Mouse (Mus musculus) hindbrain, embryonic 10.5 days (tissue): Measurements from ENCODE around the gene Acp6. TPM values are rescaled to one million over a fixed set of nuclear protein-coding genes. Genes with fewer than 3 reads are reported as not detected.
A peak's percentile ranks its signal among the peaks of the same experiment; 100 is the strongest.

Experiments used
- DNase-seq: peaks from one replicate; pipeline ENCODE4 v3.0.0-alpha.2; 2017; ENCODE audit warnings: low spot score
- H3K27ac ChIP-seq: fragments of 300-500 bp; sonication (generic); 2 replicates; pipeline ENCODE4 v1.5.1; 2016; ENCODE audit warnings: mild to moderate bottlenecking, moderate library complexity
- H3K27me3 ChIP-seq: fragments of 300-500 bp; sonication (generic); 2 replicates; pipeline ENCODE4 v1.6.1; 2016; ENCODE audit warnings: mild to moderate bottlenecking; ENCODE audit not compliant: poor library complexity, insufficient read depth, severe bottlenecking
- H3K36me3 ChIP-seq: fragments of 300-500 bp; sonication (generic); 2 replicates; pipeline ENCODE4 v1.6.1; 2016; ENCODE audit warnings: mild to moderate bottlenecking, moderate library complexity
- H3K4me1 ChIP-seq: fragments of 300-500 bp; sonication (generic); replicated peaks from 2 replicates; pipeline ENCODE4 v1.6.1; 2016; ENCODE audit warnings: mild to moderate bottlenecking
- H3K4me3 ChIP-seq: fragments of 300-500 bp; sonication (generic); 2 replicates; pipeline ENCODE4 v1.5.1; 2016; ENCODE audit warnings: mild to moderate bottlenecking, moderate library complexity
- H3K9me3 ChIP-seq: fragments of 300-500 bp; sonication (generic); 2 replicates; pipeline ENCODE4 v1.6.1; 2016; ENCODE audit warnings: mild to moderate bottlenecking, moderate library complexity
- WGBS: fragments of 180-500 bp; shearing (Covaris S2); methylation state at CpG from one replicate; pipeline ENCODE4 v1.1.7; 2016; 5-methylcytosine and 5-hydroxymethylcytosine counted together
- polyA plus RNA-seq: library from polyadenylated mRNA; unstranded; fragments of >200 nt; fragmentation: Nextera tagmentation; extraction: Ambion mirVana; gene quantifications from 2 replicates; pipeline ENCODE4 v1.2.1, GENCODE M21; 2016

Gene Acp6
- polyA plus RNA-seq, 1 experiment from 2014 or later, result 26.4 TPM

DNA sequence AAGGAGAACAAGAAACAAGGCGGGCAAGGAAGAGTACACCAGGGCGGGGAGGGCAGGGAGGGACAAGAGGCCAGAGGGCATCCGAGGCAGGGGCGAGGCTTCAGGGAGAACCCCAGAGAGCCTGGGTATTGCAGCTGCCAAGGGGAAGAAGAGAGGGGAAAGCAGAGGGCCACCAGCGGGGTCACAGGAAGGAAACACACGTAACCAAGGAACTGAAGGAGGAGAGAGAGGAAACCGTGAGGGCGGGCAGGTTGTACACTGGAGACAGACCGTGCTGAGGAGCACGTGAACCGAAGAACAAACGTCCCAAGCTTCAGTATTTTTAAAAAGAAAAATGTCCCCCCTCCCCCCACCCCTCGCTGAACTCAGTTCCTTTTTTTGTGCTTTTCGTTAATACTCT is 45.3 kb downstream of the Acp6 start:
- no peak for DNase-seq
- H3K4me3 ChIP-seq, result no peak overlapping the region
- no peak overlapping the region for H3K27ac ChIP-seq
- peaks cover 67% of the 10 kb centered on the region for H3K36me3 ChIP-seq
- no peaks in the 10 kb centered on the region for H3K9me3 ChIP-seq
- no peaks in the 10 kb centered on the region for H3K27me3 ChIP-seq
- peaks cover 12% of the 10 kb centered on the region for H3K4me1 ChIP-seq
- WGBS, result 79% methylated on average over 14 of the region's 14 CpGs

DNA sequence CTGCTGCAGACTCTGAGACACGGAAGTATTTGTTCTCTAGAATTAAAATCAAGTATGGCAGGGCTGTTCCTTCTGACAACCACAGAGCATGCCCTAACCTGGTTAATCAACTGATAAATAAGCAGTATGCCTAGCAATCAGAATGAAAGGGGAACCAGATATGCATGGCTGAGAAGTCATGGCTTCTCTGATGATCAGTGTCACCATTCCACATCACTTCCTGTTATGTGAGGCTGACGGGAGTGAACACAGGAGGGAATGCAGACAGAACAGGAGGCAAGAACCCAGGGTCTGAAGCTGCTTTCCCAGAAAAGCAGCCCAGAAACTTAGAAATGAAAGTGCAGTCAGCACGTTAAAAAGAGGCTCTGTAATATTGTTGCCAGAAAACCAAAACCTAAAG is 47.9 kb downstream of the Acp6 start:
- H3K27me3 ChIP-seq, result no peaks in the 10 kb centered on the region
- no peak for DNase-seq
- WGBS, result 89% methylated on average over 3 of the region's 3 CpGs
- no peak overlapping the region for H3K27ac ChIP-seq
- no peaks in the 10 kb centered on the region for H3K9me3 ChIP-seq
- H3K36me3 ChIP-seq, result peaks cover 93% of the 10 kb centered on the region
- no peak overlapping the region for H3K4me3 ChIP-seq
- H3K4me1 ChIP-seq, result no peaks in the 10 kb centered on the region

DNA sequence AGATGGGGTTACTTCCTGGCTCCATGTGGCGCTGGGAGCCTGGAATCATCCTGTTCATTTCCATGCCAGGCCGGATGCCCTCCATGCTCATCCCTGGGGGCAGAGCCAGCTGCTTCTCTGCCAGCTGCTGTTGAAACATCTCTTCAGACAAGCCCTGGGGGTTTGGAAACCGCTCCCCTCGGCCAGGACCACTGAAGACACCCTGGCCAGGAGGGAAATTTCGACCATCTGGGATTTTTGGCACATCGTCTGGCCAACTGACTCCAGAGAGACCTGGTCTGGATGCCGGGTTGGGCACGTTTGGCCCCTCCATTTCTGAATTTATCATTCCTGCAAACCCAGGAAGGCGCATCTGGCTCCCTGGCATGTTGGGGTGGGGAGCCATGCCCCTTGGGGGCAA is 50.8 kb downstream of the Acp6 start:
- no peaks in the 10 kb centered on the region for H3K4me1 ChIP-seq
- H3K27ac ChIP-seq, result no peak overlapping the region
- peaks cover 100% of the 10 kb centered on the region for H3K36me3 ChIP-seq
- no peak overlapping the region for H3K4me3 ChIP-seq
- H3K27me3 ChIP-seq, result no peaks in the 10 kb centered on the region
- no peaks in the 10 kb centered on the region for H3K9me3 ChIP-seq
- no peak for DNase-seq
- 89% methylated on average over 9 of the region's 9 CpGs for WGBS

DNA sequence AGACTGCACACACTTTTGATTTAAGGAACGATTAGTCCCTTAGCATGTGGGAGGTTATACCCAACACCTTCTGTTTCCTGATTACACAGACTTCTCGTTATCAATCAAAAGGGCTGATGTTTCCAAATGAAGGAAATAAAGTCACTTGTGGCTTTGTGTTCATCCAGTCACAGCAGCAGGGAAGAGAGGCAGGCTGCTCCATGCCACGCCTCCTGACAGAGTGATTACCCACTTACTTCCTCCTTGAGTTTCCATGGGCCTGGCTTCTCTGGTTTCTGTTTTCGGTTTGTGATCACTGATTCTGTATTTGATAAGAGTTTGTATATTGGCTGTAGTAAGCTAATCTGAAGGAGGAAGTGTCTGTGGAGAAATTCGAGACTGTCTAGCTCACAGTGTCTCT is 52.6 kb downstream of the Acp6 start:
- no peaks in the 10 kb centered on the region for H3K9me3 ChIP-seq
- DNase-seq, result no peak
- H3K27me3 ChIP-seq, result no peaks in the 10 kb centered on the region
- H3K4me3 ChIP-seq, result no peak overlapping the region
- no peak overlapping the region for H3K27ac ChIP-seq
- H3K4me1 ChIP-seq, result no peaks in the 10 kb centered on the region
- H3K36me3 ChIP-seq, result peaks cover 100% of the 10 kb centered on the region
- 91% methylated on average over 5 of the region's 5 CpGs for WGBS

DNA sequence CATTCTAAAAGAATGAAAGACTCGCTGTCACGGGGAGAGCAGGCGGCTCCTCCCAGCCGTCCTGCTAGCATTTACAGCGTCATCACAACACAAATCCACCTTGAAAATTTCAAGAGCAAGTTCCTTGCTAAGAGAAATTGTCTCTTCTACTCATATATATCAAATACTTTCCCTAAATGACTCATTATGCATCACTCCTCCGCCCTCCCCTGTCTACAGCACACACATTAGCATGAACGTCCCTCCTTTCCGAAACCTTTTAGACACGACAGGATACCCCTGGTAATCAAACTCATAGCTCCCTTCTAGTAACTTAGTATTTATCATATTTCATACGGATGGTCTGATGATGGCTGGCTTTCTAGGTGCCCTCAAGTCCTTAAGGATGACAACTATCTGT is 55.3 kb downstream of the Acp6 start:
- no peaks in the 10 kb centered on the region for H3K27me3 ChIP-seq
- H3K36me3 ChIP-seq, result peaks cover 99% of the 10 kb centered on the region
- H3K4me1 ChIP-seq, result no peaks in the 10 kb centered on the region
- no peak overlapping the region for H3K27ac ChIP-seq
- 92% methylated on average over 10 of the region's 10 CpGs for WGBS
- no peaks in the 10 kb centered on the region for H3K9me3 ChIP-seq
- DNase-seq, result no peak
- no peak overlapping the region for H3K4me3 ChIP-seq

DNA sequence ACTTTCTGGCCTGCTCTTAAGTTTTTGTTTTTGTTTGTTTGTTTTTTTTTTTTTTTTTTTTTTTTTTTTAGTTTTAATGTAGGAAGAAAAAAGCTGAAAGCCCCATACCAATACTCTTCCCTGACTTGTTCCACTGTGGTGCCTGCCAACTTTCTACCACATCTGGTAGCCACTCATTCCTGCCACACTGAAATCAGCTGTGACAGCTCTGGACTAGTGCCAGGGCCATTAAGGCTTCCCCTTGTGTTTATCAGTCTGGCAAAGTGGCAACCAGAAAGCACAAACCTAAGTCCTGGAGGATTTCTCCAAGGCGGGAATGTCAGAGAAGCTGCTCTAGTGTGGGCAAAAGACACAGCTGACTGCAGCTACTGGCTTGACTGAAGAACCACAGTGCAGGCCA is 55.9 kb downstream of the Acp6 start:
- Histone ChIP-seq H3K4me3 (no peak overlapping the region), H3K36me3 (peaks cover 99% of the 10 kb centered on the region), H3K27ac (no peak overlapping the region), H3K9me3 (no peaks in the 10 kb centered on the region), H3K4me1 (no peaks in the 10 kb centered on the region), H3K27me3 (no peaks in the 10 kb centered on the region)
- no peak for DNase-seq
- WGBS, result 93% methylated on average over 1 of the region's 1 CpGs

DNA sequence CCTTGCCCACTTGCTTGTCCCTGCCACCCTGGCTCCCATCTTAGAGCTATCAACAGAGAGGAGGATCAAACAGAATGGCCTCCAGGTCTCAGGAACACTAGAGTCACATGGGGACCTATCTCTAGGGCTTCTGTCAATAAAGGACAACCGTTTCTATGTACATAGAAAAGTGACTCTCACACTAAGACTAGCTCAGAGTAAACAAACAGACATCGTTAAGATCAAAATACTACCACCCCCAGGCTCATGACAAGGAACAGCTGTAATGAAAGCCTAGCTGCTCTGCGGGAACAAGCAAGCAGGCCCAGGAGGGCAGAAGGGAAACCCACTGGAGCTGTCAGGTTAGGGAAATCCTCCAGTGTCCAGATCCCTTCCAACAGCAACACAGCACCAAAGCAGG is 56.9 kb downstream of the Acp6 start:
- H3K27ac ChIP-seq, result no peak overlapping the region
- peaks cover 99% of the 10 kb centered on the region for H3K36me3 ChIP-seq
- H3K9me3 ChIP-seq, result no peaks in the 10 kb centered on the region
- no peak overlapping the region for H3K4me3 ChIP-seq
- WGBS, result 72% methylated on average over 3 of the region's 3 CpGs
- DNase-seq, result no peak
- H3K4me1 ChIP-seq, result no peaks in the 10 kb centered on the region
- H3K27me3 ChIP-seq, result no peaks in the 10 kb centered on the region

DNA sequence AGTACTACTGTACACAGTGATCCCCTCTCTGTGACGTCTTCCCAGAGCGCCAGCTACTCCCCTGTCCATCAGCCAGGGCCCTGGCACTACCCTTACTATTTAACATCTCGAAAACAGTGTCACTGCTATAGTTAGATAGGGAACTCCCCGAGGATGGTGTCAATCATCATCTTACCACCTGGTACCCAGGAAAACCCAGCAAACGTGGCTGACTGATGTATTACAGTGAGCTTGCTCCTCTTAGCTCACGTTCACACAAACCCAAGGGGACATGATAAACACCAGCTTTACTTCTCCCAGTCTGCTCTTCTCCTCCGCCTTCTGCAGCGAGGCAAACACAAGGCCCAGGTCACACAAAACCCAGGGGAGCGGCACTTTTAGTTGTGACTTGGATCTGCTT is 64.7 kb downstream of the Acp6 start:
- DNase-seq, result no peak
- 83% methylated on average over 9 of the region's 9 CpGs for WGBS
- Histone ChIP-seq H3K27me3 (no peaks in the 10 kb centered on the region), H3K9me3 (no peaks in the 10 kb centered on the region), H3K27ac (no peak overlapping the region), H3K4me1 (peaks cover 44% of the 10 kb centered on the region), H3K4me3 (no peak overlapping the region), H3K36me3 (peaks cover 54% of the 10 kb centered on the region)

DNA sequence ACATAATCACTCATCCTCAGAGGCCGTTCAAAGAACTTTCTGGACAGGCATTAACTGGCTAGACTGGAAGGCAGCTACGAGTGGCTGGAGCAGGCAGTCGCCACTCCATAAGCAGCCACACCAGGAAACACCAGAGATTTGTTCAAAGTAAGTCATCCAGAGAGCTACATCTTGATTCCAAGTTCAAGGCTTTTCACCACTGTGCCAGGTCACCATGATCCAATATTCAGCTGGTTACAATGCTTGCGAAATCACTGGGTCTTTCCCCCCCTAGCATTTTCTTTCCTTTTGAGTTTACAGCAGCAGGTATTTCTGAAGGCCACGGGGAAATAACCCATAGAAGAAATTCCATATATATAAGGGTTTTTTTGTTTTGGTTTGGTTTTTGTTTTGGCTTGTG is 66.7 kb downstream of the Acp6 start:
- H3K27ac ChIP-seq, result no peak overlapping the region
- WGBS, result 82% methylated on average over 5 of the region's 5 CpGs
- H3K4me3 ChIP-seq, result no peak overlapping the region
- no peaks in the 10 kb centered on the region for H3K27me3 ChIP-seq
- H3K36me3 ChIP-seq, result peaks cover 34% of the 10 kb centered on the region
- no peak for DNase-seq
- H3K9me3 ChIP-seq, result no peaks in the 10 kb centered on the region
- peaks cover 51% of the 10 kb centered on the region for H3K4me1 ChIP-seq

DNA sequence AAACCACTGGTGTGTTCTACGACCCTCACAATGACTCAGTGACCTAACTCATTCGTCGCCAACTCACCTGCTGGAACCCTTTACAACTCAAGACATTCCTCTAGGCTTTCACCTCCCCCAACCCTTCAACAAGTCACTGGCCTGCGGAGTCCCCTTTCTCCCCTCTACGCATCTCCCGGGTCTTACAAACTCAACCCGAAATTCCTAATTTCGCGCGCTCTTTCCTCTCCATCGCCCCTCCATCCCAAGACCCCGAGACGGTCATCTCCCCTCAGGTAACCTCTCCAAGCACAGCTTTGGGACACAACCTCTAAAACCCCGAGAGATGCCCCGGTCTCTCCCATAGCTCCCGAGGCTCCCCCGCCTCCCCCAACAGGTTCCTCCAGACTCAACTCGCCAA is 68.1 kb downstream of the Acp6 start:
- no peak for DNase-seq
- H3K9me3 ChIP-seq, result 0 out of 2 replicates have a peak, but pooled peaks cover 3% of the 10 kb centered on the region
- H3K27ac ChIP-seq, result peak overlapping the region; percentile 97
- no peaks in the 10 kb centered on the region for H3K27me3 ChIP-seq
- peaks cover 27% of the 10 kb centered on the region for H3K36me3 ChIP-seq
- H3K4me3 ChIP-seq, result peak overlapping the region; percentile 69
- H3K4me1 ChIP-seq, result peaks cover 51% of the 10 kb centered on the region
- WGBS, result under 1% methylated on average over 18 of the region's 18 CpGs

Other genes starting within 250 kb of the Acp6 start
- gene Gja8, start 232.8 kb upstream of the Acp6 start, polyA plus RNA-seq, result not detected in 2 replicates
- gene Bcl9, start 139.1 kb downstream of the Acp6 start, polyA plus RNA-seq, result 52.3 and 71.6 TPM in 2 replicates